Mouse (Mus musculus) heart, adult 9 months (tissue): ENCODE measurements around the gene Cadps.

ENCODE experiments used
- DNase-seq, 2 experiments: peaks; one replicate each; pipeline ENCODE4 v3.0.0; 2022; ENCODE audit warnings: low spot score in 2 of 2

The Cadps gene

DNA sequence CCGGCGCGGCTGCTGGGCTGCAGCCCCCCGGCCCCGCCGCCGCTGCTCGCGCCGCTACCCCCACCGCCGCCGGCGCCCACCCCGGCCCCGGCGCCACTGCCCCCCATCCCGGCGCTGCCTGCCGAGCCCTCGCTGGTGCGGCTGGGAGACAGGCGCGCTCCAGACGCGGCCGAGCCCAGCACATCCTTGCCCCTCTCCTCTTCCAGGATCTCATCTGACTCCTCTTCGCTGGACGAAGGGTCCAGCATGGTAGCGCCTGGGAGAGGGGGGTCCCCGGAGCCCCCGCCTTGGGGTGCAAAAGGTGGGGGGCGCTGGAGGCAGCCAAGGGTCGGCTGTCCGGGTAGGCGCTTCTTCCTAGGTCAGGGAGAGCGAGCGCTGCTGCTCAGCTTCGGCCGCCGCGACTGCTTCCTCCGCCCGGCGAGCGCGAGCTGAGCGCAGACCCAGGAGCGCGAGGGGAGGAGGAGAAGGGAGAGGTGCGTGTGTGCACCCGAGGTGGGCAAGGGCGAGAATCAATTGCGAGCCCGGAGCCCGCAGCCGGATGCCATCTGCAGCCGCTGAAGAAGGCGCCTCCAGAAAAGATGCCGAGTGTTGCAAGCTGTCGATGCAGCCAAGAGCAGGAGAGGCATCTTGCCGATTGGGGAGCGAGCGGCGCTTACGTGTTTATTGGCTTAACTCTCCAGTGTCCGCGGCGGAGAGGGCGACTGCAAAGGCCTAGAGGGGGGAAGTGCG, at the start of gene Cadps:
Cadps (minus strand) TSS at position 589 of the 729 bp plus-strand sequence.
- DNase-seq = no peak

DNA sequence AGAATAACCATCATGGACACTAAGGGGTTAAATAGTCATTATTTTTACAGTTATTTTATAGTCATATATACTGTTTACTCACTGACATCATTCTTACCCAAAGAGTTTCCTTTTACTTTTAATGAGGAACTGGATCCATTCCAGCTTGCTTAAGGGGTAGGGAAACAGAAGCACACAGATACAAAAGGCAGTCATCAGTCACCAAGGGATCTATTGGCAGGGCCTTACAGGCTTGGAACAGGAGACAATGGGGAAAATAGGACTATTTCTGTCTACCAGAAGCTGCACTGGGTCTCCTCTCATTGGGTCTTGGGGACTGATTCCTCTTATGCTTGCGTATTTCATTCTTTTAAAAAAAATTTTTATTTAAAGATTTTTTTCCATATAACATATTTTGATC, 46.7 kb upstream of the Cadps start:
- no peak for DNase-seq

DNA sequence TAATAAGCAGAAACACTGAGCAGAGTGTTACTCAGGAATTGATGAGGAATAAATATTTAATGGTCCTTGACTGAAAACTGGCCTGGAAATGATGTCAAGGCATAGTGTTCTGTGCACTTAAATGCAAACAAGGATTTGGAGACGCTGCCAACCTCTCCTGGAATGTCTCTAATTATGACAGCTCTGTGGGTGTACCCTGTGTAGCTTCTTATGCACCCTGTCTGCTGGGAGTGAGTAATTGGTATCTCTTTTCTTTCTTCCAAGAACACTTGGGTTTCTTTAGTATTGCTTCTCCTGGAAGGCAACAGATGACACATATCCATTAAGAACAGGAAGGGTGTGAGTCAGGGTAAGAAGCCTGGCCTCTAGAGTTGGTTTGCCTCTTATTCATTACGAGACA, 42.4 kb upstream of the Cadps start:
- no peak for DNase-seq

DNA sequence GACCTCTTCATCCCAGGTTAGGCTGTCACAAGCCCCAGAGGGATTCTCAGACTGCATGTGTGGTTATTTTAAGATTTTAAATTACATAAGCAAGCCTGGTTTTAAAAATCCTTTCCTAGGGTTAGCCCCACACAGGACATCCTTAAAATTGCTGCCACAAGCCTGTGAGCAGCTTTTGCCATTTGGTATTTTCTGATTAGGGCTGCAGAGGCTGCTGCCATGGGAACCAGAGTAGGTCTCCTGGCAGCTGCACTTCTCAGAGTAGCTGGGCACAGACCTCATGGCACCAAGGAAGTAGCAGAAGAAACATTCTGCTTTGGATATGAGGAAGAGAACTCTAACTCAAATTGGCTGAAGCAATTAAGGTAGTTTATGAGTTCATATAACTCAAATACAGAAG, 21.0 kb upstream of the Cadps start:
- no peak for DNase-seq

DNA sequence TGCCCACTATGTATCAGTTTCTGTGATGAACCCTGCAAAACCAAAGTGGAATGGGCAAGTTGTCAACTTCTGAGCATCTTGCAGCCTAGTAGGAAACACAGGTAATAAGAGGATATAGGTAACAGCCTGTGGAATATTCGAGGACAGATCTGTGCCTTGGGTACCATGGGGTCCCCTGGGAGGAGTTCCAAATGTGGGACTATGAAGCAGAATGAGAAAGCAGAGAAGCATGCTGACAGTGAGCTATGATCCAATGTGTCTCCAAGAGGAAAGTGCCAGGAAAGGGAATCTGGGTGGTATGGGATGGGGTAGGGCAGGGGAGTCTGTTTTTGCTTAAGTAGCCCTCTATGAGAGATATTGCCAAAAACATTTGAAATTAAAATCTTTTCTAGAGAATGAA, 16.6 kb upstream of the Cadps start:
- DNase-seq = no peak

- no peak for DNase-seq
These were observed 16.1 kb upstream of the Cadps start for GRCm38 (mm10) chr14:12838949-12839348.

DNA sequence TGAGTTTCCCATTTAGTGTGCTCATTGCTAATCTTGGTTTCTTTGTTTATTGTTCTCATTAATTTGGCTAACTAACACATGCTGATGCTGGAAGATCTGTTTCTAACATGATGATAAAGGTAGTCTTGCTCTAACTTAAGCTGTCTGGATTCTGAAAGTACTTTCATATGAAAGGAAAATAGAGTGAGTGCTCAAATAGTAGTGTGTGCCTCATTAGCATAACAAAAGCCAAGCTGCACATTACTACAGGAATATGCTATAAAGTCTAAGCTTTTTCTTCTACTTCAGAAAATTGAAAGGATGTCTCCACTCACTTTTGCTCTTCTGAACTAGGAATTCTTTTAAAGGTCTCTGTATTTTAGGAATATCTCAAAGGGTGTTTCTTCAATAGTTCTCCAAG, 15.4 kb upstream of the Cadps start:
- no peak for DNase-seq

DNA sequence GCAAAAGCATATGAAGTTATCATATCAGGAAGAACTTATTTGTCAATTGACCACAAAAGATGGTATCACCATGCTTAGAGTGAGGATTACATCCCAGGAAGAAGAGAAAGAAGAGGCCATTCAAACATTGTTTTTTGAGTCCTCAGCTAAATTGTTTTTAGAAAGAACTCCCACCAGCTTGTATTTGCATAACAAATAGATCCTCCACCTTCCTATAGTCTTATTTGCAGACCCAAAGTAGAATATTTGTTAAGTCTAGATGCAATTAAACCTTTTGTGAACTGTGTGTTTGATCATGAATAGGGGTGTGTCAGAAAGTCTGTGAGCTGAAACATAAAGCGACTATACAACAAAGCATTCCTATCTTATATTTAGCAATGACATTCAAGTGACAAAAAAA, 15.0 kb upstream of the Cadps start:
- no peak for DNase-seq

GRCm38 (mm10) chr14:12823781-12824180, 902 bp upstream of the Cadps start:
- DNase-seq = no peak

DNA sequence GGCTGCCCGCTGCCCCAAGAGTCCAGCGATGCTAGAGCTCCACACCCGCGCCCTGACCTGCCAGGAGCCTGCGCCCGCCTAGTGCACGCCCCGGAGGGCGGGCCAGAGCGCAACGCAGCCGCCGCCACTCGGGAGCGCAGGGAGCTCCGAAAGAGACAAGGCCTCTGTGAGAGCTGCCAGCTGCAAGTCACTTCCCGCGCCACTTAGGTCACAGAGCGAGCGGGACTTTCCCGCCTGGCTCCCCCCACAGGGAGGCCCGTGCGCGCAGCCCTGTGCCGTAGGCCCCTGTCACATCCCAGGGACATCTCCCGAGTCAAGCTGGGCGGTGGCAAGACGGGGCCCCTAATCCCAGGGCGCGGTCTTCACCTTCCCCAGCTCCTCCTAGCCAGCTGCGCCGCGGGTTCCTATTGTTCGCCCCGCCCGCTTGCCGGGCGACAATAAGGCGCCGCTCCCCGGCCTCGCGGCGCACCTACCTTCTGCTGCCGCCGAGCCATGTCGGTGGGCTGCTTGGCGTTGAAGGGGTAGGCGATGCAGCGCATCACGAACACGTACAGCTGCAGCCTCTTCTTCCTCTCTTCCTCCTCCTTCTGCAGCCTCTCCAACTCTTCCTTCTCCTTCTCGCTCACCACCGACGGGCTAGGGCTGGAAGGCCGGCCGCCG, 918 bp downstream of the Cadps start:
- no peak for DNase-seq

- no peak for DNase-seq
These were observed 1.6 kb downstream of the Cadps start for GRCm38 (mm10) chr14:12821156-12821813.

DNA sequence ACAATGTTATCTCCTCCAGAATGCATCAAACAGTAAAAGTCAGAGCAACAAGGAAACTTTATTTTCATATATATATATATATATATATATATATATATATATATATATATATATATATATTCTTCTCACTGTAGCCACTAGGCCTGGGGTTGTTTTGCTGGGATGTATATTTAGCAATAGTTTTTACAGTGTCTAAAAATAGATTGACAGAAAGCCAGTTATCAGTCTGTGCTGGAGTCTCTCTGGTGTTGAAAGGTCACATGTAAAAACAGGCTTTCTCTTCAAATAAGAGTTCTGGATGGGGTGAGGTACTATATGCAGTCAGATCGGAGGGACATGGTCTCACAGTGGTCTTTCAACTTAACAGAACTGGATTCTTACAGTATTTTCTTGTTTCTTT, 2.7 kb downstream of the Cadps start:
- no peak for DNase-seq

DNA sequence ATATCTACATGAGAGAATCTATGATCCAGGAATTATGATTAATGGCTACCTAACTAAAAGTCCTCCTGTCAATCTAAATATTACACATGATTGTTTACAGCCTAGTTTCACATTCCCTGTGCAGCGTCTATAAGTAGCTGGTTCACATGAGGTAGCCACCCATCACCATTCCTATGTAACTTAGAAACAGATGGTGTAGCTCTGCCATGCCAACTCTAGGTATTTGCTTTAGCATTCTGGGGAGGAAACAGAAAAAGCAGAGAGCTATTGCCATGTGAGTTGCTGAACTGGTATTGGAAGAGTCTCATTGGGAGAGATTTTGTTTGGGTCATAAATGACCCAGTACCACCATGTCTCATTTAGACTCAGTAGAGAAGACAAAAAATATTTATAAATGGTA, 4.4 kb downstream of the Cadps start:
- DNase-seq = no peak

DNA sequence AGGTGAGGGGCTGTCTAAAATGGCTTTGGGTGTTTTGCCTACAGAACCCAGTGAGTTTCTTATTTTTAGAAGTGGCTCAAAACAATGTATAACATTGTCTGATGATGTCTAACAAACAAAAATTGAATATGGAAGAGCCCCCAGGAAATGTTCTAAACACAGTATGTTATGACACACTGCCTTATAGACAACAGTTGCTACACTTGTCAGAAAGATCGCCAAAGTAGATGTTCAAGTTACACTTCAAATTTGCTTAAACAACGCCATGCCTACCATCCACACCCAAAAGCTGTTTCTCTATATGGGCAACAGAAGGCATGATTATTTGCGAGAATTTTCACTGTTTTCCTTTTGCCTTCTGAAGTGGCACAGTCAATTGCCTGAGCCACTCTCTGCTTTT, 10.8 kb downstream of the Cadps start:
- DNase-seq = no peak

- peak in 1 of 2 experiments; percentile 1 for DNase-seq
These were observed 19.9 kb downstream of the Cadps start for GRCm38 (mm10) chr14:12802995-12803394.

GRCm38 (mm10) chr14:12801100-12801499, 21.8 kb downstream of the Cadps start:
- DNase-seq = no peak

GRCm38 (mm10) chr14:12798926-12799325, 24.0 kb downstream of the Cadps start:
- no peak for DNase-seq

- DNase-seq = no peak
These were observed 38.6 kb downstream of the Cadps start for GRCm38 (mm10) chr14:12784296-12784695.

DNA sequence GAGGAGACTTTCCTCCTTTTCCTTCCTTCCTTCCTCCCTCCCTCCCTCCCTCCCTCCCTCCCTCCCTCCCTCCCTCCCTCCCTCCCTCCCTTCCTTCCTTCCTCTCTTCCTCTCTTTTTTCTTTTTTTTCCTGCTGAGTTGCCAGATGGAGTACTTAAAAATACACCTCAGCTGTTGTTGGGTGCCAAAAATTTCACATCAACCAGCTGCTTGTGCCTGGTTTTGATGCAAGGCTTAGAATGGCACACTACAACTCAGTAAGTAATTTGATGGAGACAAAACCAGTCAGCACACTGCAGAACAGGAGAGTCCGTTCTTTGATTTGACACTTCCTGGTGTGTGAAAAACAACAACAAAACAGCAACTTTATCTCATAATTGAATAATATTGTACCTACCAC, 42.9 kb downstream of the Cadps start:
- no peak for DNase-seq

DNA sequence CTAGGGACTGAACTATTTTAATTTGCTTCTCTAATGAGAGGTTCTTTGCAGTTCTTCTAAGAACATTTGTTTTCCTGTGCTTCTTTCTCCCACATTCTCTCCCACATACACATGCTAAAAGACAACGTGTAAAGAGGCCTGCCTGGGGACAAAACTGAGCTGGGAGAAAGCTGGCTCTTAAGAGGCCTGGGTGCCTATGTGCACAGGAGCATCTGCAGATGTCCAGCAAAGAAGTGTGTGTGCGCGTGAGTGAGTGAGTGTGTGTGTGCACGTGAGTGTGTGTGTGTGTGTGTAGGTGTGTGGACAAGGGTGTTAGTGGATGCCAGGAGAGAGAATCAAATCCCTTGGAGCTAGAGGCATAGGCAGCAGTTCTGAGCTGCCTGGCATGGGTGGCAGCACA, 44.9 kb downstream of the Cadps start:
- DNase-seq = no peak

- DNase-seq = no peak
These were observed 54.0 kb downstream of the Cadps start for GRCm38 (mm10) chr14:12768870-12769269.

DNA sequence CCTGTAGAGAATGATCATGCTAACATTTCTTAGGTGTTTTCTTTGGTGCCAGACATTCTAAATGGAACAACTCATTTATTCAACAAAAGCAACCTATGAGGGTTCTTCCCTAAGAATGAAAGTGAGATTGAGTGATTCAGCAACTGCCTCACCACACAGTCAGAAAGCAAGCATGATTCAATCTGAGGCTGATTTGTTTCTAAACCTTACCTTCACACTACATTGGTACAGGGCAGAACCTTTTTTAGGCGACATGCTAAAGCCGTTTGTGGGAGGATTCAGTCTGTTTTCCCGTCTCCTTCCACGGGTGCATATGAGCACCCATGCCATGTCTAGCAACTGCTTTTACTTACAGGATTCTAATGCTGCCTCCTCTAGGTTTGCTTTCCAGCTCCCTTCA, 69.6 kb downstream of the Cadps start:
- DNase-seq = no peak

DNA sequence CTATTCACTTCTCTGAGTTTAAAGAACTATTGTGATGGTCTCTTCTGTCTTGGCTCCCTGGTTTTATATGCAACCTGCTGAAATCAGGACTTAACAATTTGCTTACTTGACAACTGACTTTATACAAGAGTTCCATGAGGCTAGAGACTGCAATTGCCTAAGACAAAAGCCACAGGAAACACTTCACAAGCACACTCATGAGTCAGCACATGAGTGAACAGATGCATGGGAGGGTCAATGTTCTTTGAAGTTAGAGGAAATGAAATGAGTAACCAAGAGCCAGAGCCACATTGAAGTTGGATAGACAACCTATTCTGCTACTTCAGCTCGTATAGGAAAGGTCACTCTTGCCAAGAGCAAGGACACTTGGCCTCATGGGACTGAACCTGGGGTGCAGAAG, 71.1 kb downstream of the Cadps start:
- no peak for DNase-seq
